Mouse (Mus musculus) C2C12 (cell line): ENCODE results near the gene Glis3.

Experiments used
- CEBPB ChIP-seq: IDR thresholded peaks from one replicate; pipeline ENCODE4 v1.6.1; 2011; ENCODE audit warnings: low read depth, mild to moderate bottlenecking, control low read depth, moderate library complexity
- CTCF ChIP-seq: IDR thresholded peaks from one replicate; pipeline ENCODE4 v1.5.1; 2011; ENCODE audit not compliant: control insufficient read depth, insufficient read depth, insufficient read length
- FOSL1 ChIP-seq: IDR thresholded peaks from one replicate; pipeline ENCODE4 v1.8.0; 2011; ENCODE audit warnings: mild to moderate bottlenecking, low read length; ENCODE audit not compliant: poor library complexity, insufficient read depth, severe bottlenecking
- MAX ChIP-seq: IDR thresholded peaks from one replicate; pipeline ENCODE4 v1.6.1; 2011; ENCODE audit warnings: mild to moderate bottlenecking, control low read depth
- MYOD1 ChIP-seq: IDR thresholded peaks from one replicate; pipeline ENCODE4 v1.6.1; 2011; ENCODE audit warnings: low read depth; ENCODE audit not compliant: control insufficient read depth, insufficient read length
- MYOG ChIP-seq: IDR thresholded peaks from one replicate; pipeline ENCODE4 v1.6.1; 2011; ENCODE audit not compliant: control insufficient read depth, insufficient read length; ENCODE audit errors: extremely low read depth
- USF1 ChIP-seq: IDR thresholded peaks from one replicate; pipeline ENCODE4 v1.6.1; 2011; ENCODE audit warnings: low read depth, mild to moderate bottlenecking, control low read depth, moderate library complexity

DNA sequence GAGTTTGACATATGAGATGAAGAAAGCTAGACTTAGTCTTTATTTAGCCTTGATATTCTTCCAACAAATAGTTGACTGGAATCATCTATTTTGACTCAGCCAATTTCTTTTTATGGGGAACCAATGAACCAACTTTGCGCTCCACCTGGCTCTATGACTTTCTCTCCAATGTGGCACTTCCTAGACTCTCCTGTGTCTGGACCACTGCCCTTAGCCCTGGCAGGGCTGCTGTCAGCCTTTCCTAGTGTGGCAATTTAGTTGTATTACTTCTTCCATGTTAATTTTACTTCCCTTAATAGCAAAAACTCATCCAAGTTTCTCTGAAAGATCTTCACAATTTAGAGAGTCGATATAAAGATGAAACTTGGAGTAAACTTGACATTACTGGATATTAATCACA lies 445.2 kb downstream of the Glis3 start:
- TF ChIP-seq CTCF (no peak), MAX (no peak), MYOG (no peak), USF1 (no peak), FOSL1 (no peak), CEBPB (no peak), MYOD1 (no peak)
